Mouse (Mus musculus) spleen, adult 2 months (tissue): ENCODE measurements around the gene Rps6kc1.

ENCODE experiments used
- CTCF ChIP-seq: fragments of 200-500 bp; IDR thresholded peaks from 2 replicates; pipeline ENCODE4 v1.5.1; 2011; ENCODE audit warnings: mild to moderate bottlenecking, inconsistent platforms; ENCODE audit not compliant: insufficient read depth, insufficient read length, insufficient replicate concordance; ENCODE audit errors: extremely low read depth
- POLR2A ChIP-seq: fragments of 200-500 bp; IDR thresholded peaks from 2 replicates; pipeline ENCODE4 v1.6.1; 2011; ENCODE audit warnings: low read depth, low read length, inconsistent platforms

GRCm38 (mm10) chr1:190727385-190727784, 184.2 kb downstream of the Rps6kc1 start:
- TF ChIP-seq POLR2A: no peak
- no peak for TF ChIP-seq CTCF
